Mouse (Mus musculus) heart, postnatal 0 days (tissue): ENCODE measurements around the gene Ndufc2. TPM values are rescaled to one million over a fixed set of nuclear protein-coding genes. Genes with fewer than 3 reads are reported as not detected.

Experiments
- ATAC-seq: fragments of 200-750 bp; cut with Nextera tagmentation; 2 replicates; pipeline ENCODE4 v1.8.0; 2017; ENCODE audit warnings: low read depth, moderate number of reproducible peaks, moderate library complexity; ENCODE audit not compliant: insufficient read depth
- DNase-seq: peaks from one replicate; pipeline ENCODE4 v3.0.0-alpha.2; 2016; ENCODE audit warnings: low spot score
- H3K27ac ChIP-seq: fragments of 300-500 bp; sonication (generic); 2 replicates; pipeline ENCODE4 v1.5.1; 2014; ENCODE audit warnings: low read depth, mild to moderate bottlenecking
- H3K27me3 ChIP-seq: fragments of 300-500 bp; sonication (generic); 2 replicates; pipeline ENCODE4 v1.6.1; 2014; ENCODE audit warnings: low read length, mixed read lengths; ENCODE audit not compliant: control insufficient read depth, insufficient read depth
- H3K36me3 ChIP-seq: fragments of 300-500 bp; sonication (generic); replicated peaks from 2 replicates; pipeline ENCODE4 v1.6.1; 2014; ENCODE audit warnings: low read length, mixed read lengths; ENCODE audit not compliant: control insufficient read depth, insufficient read depth
- H3K4me1 ChIP-seq: fragments of 300-500 bp; sonication (generic); 2 replicates; pipeline ENCODE4 v1.6.1; 2014; ENCODE audit warnings: antibody characterized with exemption; ENCODE audit not compliant: control insufficient read depth, insufficient read depth
- H3K4me2 ChIP-seq: fragments of 300-500 bp; sonication (generic); 2 replicates; pipeline ENCODE4 v1.6.1; 2014; ENCODE audit warnings: low read depth, mild to moderate bottlenecking, low read length, moderate library complexity
- H3K4me3 ChIP-seq: fragments of 300-500 bp; sonication (generic); 2 replicates; pipeline ENCODE4 v1.5.1; 2014; ENCODE audit warnings: low read depth, low read length
- H3K9ac ChIP-seq: fragments of 300-500 bp; sonication (generic); replicated peaks from 2 replicates; pipeline ENCODE4 v1.6.1; 2014; ENCODE audit warnings: low read depth, low read length, mixed read lengths
- H3K9me3 ChIP-seq: fragments of 300-500 bp; sonication (generic); replicated peaks from 2 replicates; pipeline ENCODE4 v1.6.1; 2016; ENCODE audit warnings: low read length; ENCODE audit not compliant: control insufficient read depth
- CTCF ChIP-seq: IDR thresholded peaks from 2 replicates; pipeline ENCODE4 v1.5.1; 2016; ENCODE audit warnings: antibody characterized with exemption, control low read depth, low read depth
- EP300 ChIP-seq: IDR thresholded peaks from 2 replicates; pipeline ENCODE4 v1.6.1; 2016; ENCODE audit warnings: antibody characterized with exemption, low read depth
- WGBS: fragments of 180-500 bp; shearing (Covaris S2); extraction: QIAGEN DNeasy Blood & Tissue Kit; methylation state at CpG from one replicate; pipeline ENCODE4 v1.1.7; 2014; 5-methylcytosine and 5-hydroxymethylcytosine counted together
- polyA plus RNA-seq: library from polyadenylated mRNA; unstranded; fragments of >200 nt; fragmentation: Nextera tagmentation; extraction: Ambion mirVana; gene quantifications from 2 replicates; pipeline ENCODE4 v1.2.1, GENCODE M21; 2015
- total RNA-seq: library from RNA; depleted of rRNA; stranded (reverse); fragments of >200 nt; gene quantifications from 2 replicates; pipeline ENCODE4 v1.2.3, GENCODE M21; 2014; ENCODE audit warnings: low replicate concordance

The Ndufc2 gene
- total and polyA plus RNA-seq, 2 experiments from 2014 or later, result 949 to 1,243 TPM

- H3K36me3 ChIP-seq, result peaks cover 43% of the 10 kb centered on the region
- ATAC-seq, result no peak
These were observed 7.3 kb downstream of the Ndufc2 start for GRCm38 (mm10) chr7:97407145-97407544.

GRCm38 (mm10) chr7:97411106-97411505, 11.3 kb downstream of the Ndufc2 start:
- no peak for ATAC-seq
- Histone ChIP-seq H3K4me3 (no peak overlapping the region), H3K36me3 (peaks cover 43% of the 10 kb centered on the region), H3K9me3 (no peaks in the 10 kb centered on the region), H3K4me2 (no peak overlapping the region), H3K4me1 (peaks cover 18% of the 10 kb centered on the region), H3K27me3 (no peaks in the 10 kb centered on the region), H3K27ac (no peak overlapping the region), H3K9ac (no peak overlapping the region)
- DNase-seq, result no peak
- TF ChIP-seq CTCF, result no peak
- TF ChIP-seq EP300, result no peak
- 91% methylated on average over 2 of the region's 2 CpGs for WGBS

More at GRCm38 (mm10) chr7:97407145-97407544, 7.3 kb downstream of the Ndufc2 start:
- Histone ChIP-seq H3K27me3 (no peaks in the 10 kb centered on the region), H3K4me1 (peaks cover 5% of the 10 kb centered on the region; the same call in 1 of the 2 replicates), H3K27ac (no peak overlapping the region), H3K4me2 (no peak overlapping the region), H3K9ac (no peak overlapping the region), H3K4me3 (no peak overlapping the region), H3K9me3 (no peaks in the 10 kb centered on the region)
- WGBS, result 85% methylated on average over 10 of the region's 10 CpGs
- DNase-seq, result no peak
- TF ChIP-seq CTCF (no peak), EP300 (no peak)

GRCm38 (mm10) chr7:97411575-97411974, 11.8 kb downstream of the Ndufc2 start:
- WGBS, result 81% methylated on average over 3 of the region's 3 CpGs
- no peak overlapping the region for H3K27ac ChIP-seq
- DNase-seq (no peak), ATAC-seq (no peak)
- no peaks in the 10 kb centered on the region for H3K9me3 ChIP-seq
- H3K4me1 ChIP-seq, result peaks cover 18% of the 10 kb centered on the region
- no peak overlapping the region for H3K4me2 ChIP-seq
- no peak overlapping the region for H3K9ac ChIP-seq
- H3K36me3 ChIP-seq, result peaks cover 43% of the 10 kb centered on the region
- TF ChIP-seq CTCF (peak; percentile 43), EP300 (no peak)
- no peaks in the 10 kb centered on the region for H3K27me3 ChIP-seq
- no peak overlapping the region for H3K4me3 ChIP-seq

- H3K4me3 ChIP-seq, result no peak overlapping the region
- peak overlapping the region; percentile 17 for H3K27ac ChIP-seq
- no peak overlapping the region for H3K9ac ChIP-seq
- no peak overlapping the region for H3K4me2 ChIP-seq
- peaks cover 24% of the 10 kb centered on the region for H3K36me3 ChIP-seq
- TF ChIP-seq CTCF, result no peak
- peaks cover 21% of the 10 kb centered on the region for H3K4me1 ChIP-seq
- no peaks in the 10 kb centered on the region for H3K27me3 ChIP-seq
- no peaks in the 10 kb centered on the region for H3K9me3 ChIP-seq
- ATAC-seq, result no peak
- WGBS, result 78% methylated on average over 1 of the region's 1 CpGs
- no peak for DNase-seq
These were observed 14.2 kb downstream of the Ndufc2 start for GRCm38 (mm10) chr7:97413981-97414380.

- no peak for TF ChIP-seq CTCF
- TF ChIP-seq EP300, result no peak
These were observed 14.6 kb downstream of the Ndufc2 start for GRCm38 (mm10) chr7:97414426-97414825.

More at GRCm38 (mm10) chr7:97414426-97414825, 14.6 kb downstream of the Ndufc2 start:
- Histone ChIP-seq H3K9ac (no peak overlapping the region), H3K27me3 (no peaks in the 10 kb centered on the region), H3K4me1 (peaks cover 21% of the 10 kb centered on the region), H3K9me3 (no peaks in the 10 kb centered on the region), H3K27ac (peak overlapping the region; percentile 17), H3K4me3 (no peak overlapping the region), H3K4me2 (no peak overlapping the region), H3K36me3 (peaks cover 21% of the 10 kb centered on the region)
- no peak for DNase-seq
- WGBS, result 43% methylated on average over 1 of the region's 1 CpGs
- no peak for ATAC-seq
